Mouse (Mus musculus) liver, postnatal 0 days (tissue): Measurements from ENCODE around the gene Tmem231.

Experiments used
- CTCF ChIP-seq: sonication (generic); IDR thresholded peaks from 2 replicates; pipeline ENCODE4 v1.5.1; 2016; ENCODE audit warnings: antibody characterized with exemption, low read depth
- EP300 ChIP-seq: IDR thresholded peaks from 2 replicates; pipeline ENCODE4 v1.6.1; 2016; ENCODE audit warnings: antibody characterized with exemption, low read depth, mild to moderate bottlenecking

DNA sequence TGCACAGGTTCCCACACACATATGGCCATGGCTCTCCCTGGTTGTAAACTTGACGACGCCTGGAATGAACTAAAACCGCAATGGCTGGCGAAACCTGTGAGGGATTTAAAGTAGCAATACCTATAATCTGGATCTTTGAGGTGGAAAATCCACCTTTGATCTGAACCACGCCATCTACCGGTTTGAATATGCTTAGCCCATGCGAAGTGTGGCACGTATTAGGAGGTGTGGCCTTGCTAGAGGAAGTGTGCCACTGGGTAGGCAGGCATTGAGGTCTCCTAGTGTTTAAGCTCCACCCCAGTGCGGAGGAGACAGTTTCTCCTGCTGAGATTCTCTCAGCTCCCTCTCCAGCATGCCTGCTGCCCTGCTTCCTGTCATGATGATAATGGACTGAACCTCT is 56.0 kb downstream of the Tmem231 start:
- TF ChIP-seq CTCF (peak; percentile 29; the same call in 1 of the 2 replicates), EP300 (no peak)
